Mouse (Mus musculus): ENCODE data around the gene Itsn1. TPM values are rescaled to one million over a fixed set of nuclear protein-coding genes. Genes with fewer than 3 reads are reported as not detected.
A peak's percentile ranks its signal among the peaks of the same experiment; 100 is the strongest.

Gene Itsn1
- polyA plus RNA-seq, 1 experiment from 2014 or later: 55.5 TPM

GRCm38 (mm10) chr16:91903801-91904506, 174.9 kb downstream of the Itsn1 start:
- peaks cover 15% of the 10 kb centered on the region for H3K4me1 ChIP-seq (replicated peaks)
- no peaks in the 10 kb centered on the region for H3K27me3 ChIP-seq (ENCODE audit: insufficient read depth, poor library complexity, severe bottlenecking)
- H3K9me3 ChIP-seq: no peaks in the 10 kb centered on the region
- H3K27ac ChIP-seq: no peak overlapping the region
- no peak overlapping the region for H3K4me3 ChIP-seq
- DNase-seq (ENCODE audit: low spot score): no peak
- H3K36me3 ChIP-seq: peaks cover 8% of the 10 kb centered on the region
- WGBS: 91% methylated on average over 13 of the region's 13 CpGs

- WGBS: 86% methylated on average over 11 of the region's 11 CpGs
- H3K4me1 ChIP-seq (replicated peaks): peaks cover 1% of the 10 kb centered on the region
- no peak overlapping the region for H3K4me3 ChIP-seq
- H3K27ac ChIP-seq: no peak overlapping the region
- H3K36me3 ChIP-seq: peaks cover 8% of the 10 kb centered on the region
- DNase-seq (ENCODE audit: low spot score): no peak
- H3K27me3 ChIP-seq (ENCODE audit: insufficient read depth, poor library complexity, severe bottlenecking): no peaks in the 10 kb centered on the region
- no peaks in the 10 kb centered on the region for H3K9me3 ChIP-seq
These were observed 176.2 kb downstream of the Itsn1 start for GRCm38 (mm10) chr16:91905127-91905860.

- H3K36me3 ChIP-seq: peaks cover 8% of the 10 kb centered on the region
- H3K27ac ChIP-seq: no peak overlapping the region
- no peak overlapping the region for H3K4me3 ChIP-seq
- H3K27me3 ChIP-seq (ENCODE audit: insufficient read depth, poor library complexity, severe bottlenecking): no peaks in the 10 kb centered on the region
- H3K4me1 ChIP-seq (replicated peaks): no peaks in the 10 kb centered on the region
- DNase-seq (ENCODE audit: low spot score): no peak
- WGBS: 87% methylated on average over 10 of the region's 10 CpGs
- no peaks in the 10 kb centered on the region for H3K9me3 ChIP-seq
These were observed 176.9 kb downstream of the Itsn1 start for GRCm38 (mm10) chr16:91905987-91906386.

GRCm38 (mm10) chr16:91906672-91907071, 177.6 kb downstream of the Itsn1 start:
- peaks cover 8% of the 10 kb centered on the region for H3K36me3 ChIP-seq
- H3K27me3 ChIP-seq (ENCODE audit: insufficient read depth, poor library complexity, severe bottlenecking): no peaks in the 10 kb centered on the region
- no peak overlapping the region for H3K27ac ChIP-seq
- no peaks in the 10 kb centered on the region for H3K4me1 ChIP-seq (replicated peaks)
- WGBS: 94% methylated on average over 5 of the region's 5 CpGs
- H3K9me3 ChIP-seq: no peaks in the 10 kb centered on the region
- no peak for DNase-seq (ENCODE audit: low spot score)
- H3K4me3 ChIP-seq: no peak overlapping the region

GRCm38 (mm10) chr16:91907158-91907557, 178.1 kb downstream of the Itsn1 start:
- Histone ChIP-seq H3K4me1 (replicated peaks) (no peaks in the 10 kb centered on the region), H3K36me3 (peaks cover 8% of the 10 kb centered on the region), H3K9me3 (no peaks in the 10 kb centered on the region), H3K4me3 (no peak overlapping the region), H3K27me3 (ENCODE audit: insufficient read depth, poor library complexity, severe bottlenecking) (no peaks in the 10 kb centered on the region), H3K27ac (no peak overlapping the region)
- 86% methylated on average over 11 of the region's 11 CpGs for whole genome bisulfite sequencing
- DNase-seq (ENCODE audit: low spot score): no peak

- H3K4me3 ChIP-seq: no peak overlapping the region
- H3K36me3 ChIP-seq: no peaks in the 10 kb centered on the region
- 91% methylated on average over 15 of the region's 15 CpGs for WGBS
- no peaks in the 10 kb centered on the region for H3K9me3 ChIP-seq
- no peak for DNase-seq (ENCODE audit: low spot score)
- no peaks in the 10 kb centered on the region for H3K27me3 ChIP-seq (ENCODE audit: insufficient read depth, poor library complexity, severe bottlenecking)
- no peaks in the 10 kb centered on the region for H3K4me1 ChIP-seq (replicated peaks)
- H3K27ac ChIP-seq: no peak overlapping the region
These were observed 180.7 kb downstream of the Itsn1 start for GRCm38 (mm10) chr16:91909569-91910335.

- Histone ChIP-seq H3K9me3 (no peaks in the 10 kb centered on the region), H3K4me3 (peak overlapping the region; percentile 20; the same call in 1 of the 2 replicates), H3K4me1 (replicated peaks) (peaks cover 23% of the 10 kb centered on the region), H3K36me3 (peaks cover 3% of the 10 kb centered on the region; the same call in 1 of the 2 replicates), H3K27ac (peak overlapping the region; percentile 74), H3K27me3 (ENCODE audit: insufficient read depth, poor library complexity, severe bottlenecking) (no peaks in the 10 kb centered on the region)
- WGBS: 36% methylated on average over 17 of the region's 17 CpGs
- DNase-seq (ENCODE audit: low spot score): peak; percentile 87
These were observed 188.6 kb downstream of the Itsn1 start for GRCm38 (mm10) chr16:91917631-91918096.

- WGBS: 74% methylated on average over 4 of the region's 4 CpGs
- Histone ChIP-seq H3K4me1 (replicated peaks) (peaks cover 23% of the 10 kb centered on the region), H3K9me3 (no peaks in the 10 kb centered on the region), H3K27ac (peak overlapping the region; percentile 74), H3K36me3 (peaks cover 11% of the 10 kb centered on the region), H3K27me3 (ENCODE audit: insufficient read depth, poor library complexity, severe bottlenecking) (no peaks in the 10 kb centered on the region), H3K4me3 (no peak overlapping the region)
- no peak for DNase-seq (ENCODE audit: low spot score)
These were observed 189.4 kb downstream of the Itsn1 start for GRCm38 (mm10) chr16:91918461-91918860.

- peaks cover 23% of the 10 kb centered on the region for H3K4me1 ChIP-seq (replicated peaks)
- H3K27ac ChIP-seq: peak overlapping the region; percentile 74
- no peaks in the 10 kb centered on the region for H3K27me3 ChIP-seq (ENCODE audit: insufficient read depth, poor library complexity, severe bottlenecking)
- no peaks in the 10 kb centered on the region for H3K9me3 ChIP-seq
- 56% methylated on average over 6 of the region's 6 CpGs for WGBS
- no peak for DNase-seq (ENCODE audit: low spot score)
- H3K4me3 ChIP-seq: no peak overlapping the region
- H3K36me3 ChIP-seq: peaks cover 17% of the 10 kb centered on the region
These were observed 190.0 kb downstream of the Itsn1 start for GRCm38 (mm10) chr16:91919056-91919455.

- no peak overlapping the region for H3K4me3 ChIP-seq
- H3K9me3 ChIP-seq: no peaks in the 10 kb centered on the region
These were observed 192.3 kb downstream of the Itsn1 start for GRCm38 (mm10) chr16:91921340-91921739.

GRCm38 (mm10) chr16:91922939-91923338, 193.9 kb downstream of the Itsn1 start:
- no peak for DNase-seq (ENCODE audit: low spot score)
- H3K27ac ChIP-seq: no peak overlapping the region
- no peaks in the 10 kb centered on the region for H3K27me3 ChIP-seq (ENCODE audit: insufficient read depth, poor library complexity, severe bottlenecking)
- no peaks in the 10 kb centered on the region for H3K9me3 ChIP-seq
- peaks cover 17% of the 10 kb centered on the region for H3K4me1 ChIP-seq (replicated peaks)
- H3K4me3 ChIP-seq: no peak overlapping the region
- H3K36me3 ChIP-seq: peaks cover 55% of the 10 kb centered on the region
- 86% methylated on average over 8 of the region's 8 CpGs for WGBS

More at GRCm38 (mm10) chr16:91921340-91921739, 192.3 kb downstream of the Itsn1 start:
- WGBS: 91% methylated on average over 11 of the region's 11 CpGs
- DNase-seq (ENCODE audit: low spot score): no peak
- Histone ChIP-seq H3K4me1 (replicated peaks) (peaks cover 23% of the 10 kb centered on the region), H3K36me3 (peaks cover 39% of the 10 kb centered on the region), H3K27ac (no peak overlapping the region), H3K27me3 (ENCODE audit: insufficient read depth, poor library complexity, severe bottlenecking) (no peaks in the 10 kb centered on the region)

GRCm38 (mm10) chr16:91924426-91924825, 195.3 kb downstream of the Itsn1 start:
- Histone ChIP-seq H3K27ac (no peak overlapping the region), H3K27me3 (ENCODE audit: insufficient read depth, poor library complexity, severe bottlenecking) (no peaks in the 10 kb centered on the region), H3K9me3 (no peaks in the 10 kb centered on the region), H3K4me1 (replicated peaks) (peaks cover 2% of the 10 kb centered on the region; the same call in 1 of the 2 replicates), H3K36me3 (peaks cover 70% of the 10 kb centered on the region), H3K4me3 (no peak overlapping the region)
- WGBS: 90% methylated on average over 8 of the region's 8 CpGs
- DNase-seq (ENCODE audit: low spot score): no peak
